ENCODE assay signal across 11 mouse cellular contexts in the genomic region with DNA sequence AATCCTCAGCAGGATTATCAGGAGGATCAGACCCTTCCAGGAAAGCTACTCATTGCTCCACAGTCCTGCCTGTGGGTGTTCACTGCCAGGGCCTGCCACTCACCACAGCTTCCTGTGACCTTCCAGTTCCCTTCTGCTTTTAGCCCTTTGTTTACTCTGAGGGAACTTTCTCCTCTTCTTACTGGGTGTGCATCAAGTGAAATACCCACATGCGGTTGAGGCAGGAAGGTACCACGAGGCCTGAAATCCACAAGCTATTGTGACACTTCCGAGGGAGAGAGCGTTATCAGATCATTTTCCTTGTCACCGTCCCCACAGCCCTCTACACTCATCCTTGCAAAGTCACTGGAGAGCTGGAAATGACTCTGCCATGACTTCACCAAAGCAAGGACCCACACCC. TPM values are rescaled to one million over a fixed set of nuclear protein-coding genes. Genes with fewer than 3 reads are reported as not detected.
DNase-seq lines count a peak whose midpoint lies in the region; ATAC-seq lines count a peak whose summit lies in the region.
"Had no signal": no experiment of that assay in that cellular context is flagged by ENCODE, and none has a peak within 500 bp of the region (broad histone marks: within the 10 kb centered on the region; RNA-seq: fewer than 3 reads in every experiment).

No protein-coding gene starts in this region.

- H3K9me3 ChIP-seq in lung, embryonic 16.5 days (ENCODE audit: control insufficient read depth, low read length): no peaks in the 10 kb centered on the region
- H3K9me3 ChIP-seq: embryonic facial prominence, embryonic 12.5 days had no signal

- no peaks in the 10 kb centered on the region for H3K27me3 ChIP-seq in lung, embryonic 16.5 days (ENCODE audit: control insufficient read depth, insufficient read depth, low read depth, low read length)
- H3K27me3 ChIP-seq: embryonic facial prominence, embryonic 12.5 days had no signal

- H3K27ac ChIP-seq in lung, embryonic 16.5 days (ENCODE audit: low read length): no peak overlapping the region
- H3K27ac ChIP-seq: embryonic facial prominence, embryonic 12.5 days had no signal

- WGBS in lung, embryonic 16.5 days: 24% methylated on average over 5 of the region's 5 CpGs

- DNase-seq in heart, adult 9 months (ENCODE audit: low spot score in 2 of 2): peak; percentile 18 to 21
- DNase-seq in heart, postnatal 4 days: no peak
- peak; percentile 25 to 32 for DNase-seq in spleen, adult 18-20 months
- DNase-seq in cerebellum, postnatal 25 days: no peak
- no peak for DNase-seq in layer of hippocampus, postnatal 36 days
- DNase-seq in retina, embryonic 14.5 days (ENCODE audit: low spot score): no peak
- DNase-seq: gastrocnemius, postnatal 14 days; right cerebral cortex, adult 18-20 months had no signal

- peaks cover 2% of the 10 kb centered on the region; the same call in 1 of the 2 replicates for H3K4me1 ChIP-seq in lung, embryonic 16.5 days (replicated peaks; ENCODE audit: control insufficient read depth, insufficient read depth, low read length)
- H3K4me1 ChIP-seq: embryonic facial prominence, embryonic 12.5 days had no signal

- no peak overlapping the region for H3K4me2 ChIP-seq in lung, embryonic 16.5 days (ENCODE audit: low read depth, low read length)
- H3K4me2 ChIP-seq: embryonic facial prominence, embryonic 12.5 days had no signal

- H3K9ac ChIP-seq in lung, embryonic 16.5 days (ENCODE audit: low read length): no peak overlapping the region
- H3K9ac ChIP-seq: embryonic facial prominence, embryonic 12.5 days had no signal

- ATAC-seq in activated CD4-positive, CD25-positive, alpha-beta regulatory T cell, adult 4 months: peak; percentile 63
- peak; percentile 78 for ATAC-seq in lung, embryonic 16.5 days (ENCODE audit: low read depth)

- no peak overlapping the region for H3K4me3 ChIP-seq in lung, embryonic 16.5 days (ENCODE audit: low read length)
- H3K4me3 ChIP-seq: embryonic facial prominence, embryonic 12.5 days had no signal

- no peaks in the 10 kb centered on the region for H3K36me3 ChIP-seq in lung, embryonic 16.5 days (ENCODE audit: control insufficient read depth, insufficient read depth, low read length)
- H3K36me3 ChIP-seq: embryonic facial prominence, embryonic 12.5 days had no signal

RNA-seq across cellular contexts. Expression of a gene that starts 16.3 kb away (rescaled TPM):
- total RNA-seq in heart, postnatal 4 days (2021): under 1 TPM; 0.41 to 0.52 TPM
- not detected for polyA plus RNA-seq in activated CD4-positive, CD25-positive, alpha-beta regulatory T cell, adult 4 months (2017; shearing (Covaris generic))
- 0.29 and 0.41 TPM in 2 replicates for polyA plus RNA-seq in lung, embryonic 16.5 days (2015; fragmentation: Nextera tagmentation; extraction: Ambion mirVana)
- total RNA-seq in layer of hippocampus, postnatal 36 days (2021): 1 to 10 TPM in 1 of 2 experiments, under 1 TPM in 1; 0.57 to 1.5 TPM

RNA-seq across cellular contexts. Expression of a gene that starts 20.3 kb away (rescaled TPM):
- total RNA-seq in heart, postnatal 4 days (2021): under 1 TPM; 0.57 to 0.99 TPM
- polyA plus RNA-seq in activated CD4-positive, CD25-positive, alpha-beta regulatory T cell, adult 4 months (2017; shearing (Covaris generic)): 1 to 10 TPM; 1.9 to 4.3 TPM
- polyA plus RNA-seq in lung, embryonic 16.5 days (2015; fragmentation: Nextera tagmentation; extraction: Ambion mirVana): 0.08 and 0.28 TPM in 2 replicates
- total RNA-seq in layer of hippocampus, postnatal 36 days (2021): under 1 TPM in 1 of 2 experiments, not detected in 1; 0.38 TPM
- polyA plus RNA-seq: embryonic facial prominence, embryonic 12.5 days had no signal

Comparison
In these comparisons a context has a peak if more than half of its experiments do, and no peak if none do; other contexts are left out.
1. DNase-seq: peak in heart, adult 9 months (2 of 2) and spleen, adult 18-20 months (2 of 2); none in heart, postnatal 4 days (single experiment), cerebellum, postnatal 25 days (0 of 2), layer of hippocampus, postnatal 36 days (0 of 2) and retina, embryonic 14.5 days (single experiment).